Mouse (Mus musculus): ENCODE data around the gene Lrp1. TPM values are rescaled to one million over a fixed set of nuclear protein-coding genes. Genes with fewer than 3 reads are reported as not detected.

The Lrp1 gene
- total and polyA plus RNA-seq, 3 experiments: 0.39 to 0.42 TPM; not detected in 1

- peaks cover 22% of the 10 kb centered on the region for H3K79me2 ChIP-seq (ENCODE audit: control insufficient read depth, insufficient read depth, low read length, poor library complexity)
- no peak overlapping the region for H3K4me3 ChIP-seq (ENCODE audit: control insufficient read depth in 1 of 2, insufficient read depth in 1 of 2, low read depth in 2 of 2, low read length in 2 of 2)
- peak overlapping the region; percentile 30 for H3K27ac ChIP-seq (ENCODE audit: control insufficient read depth, low read depth, low read length)
- H3K27me3 ChIP-seq (ENCODE audit: control insufficient read depth in 1 of 2, insufficient read depth in 2 of 2, low read length in 2 of 2): no peaks in the 10 kb centered on the region
- H3K9me3 ChIP-seq (replicated peaks; ENCODE audit: insufficient read depth, low read length): no peaks in the 10 kb centered on the region
- peaks cover 0 to 25% of the 10 kb centered on the region in 2 experiments; a peak in 2 of 4 replicates for H3K36me3 ChIP-seq (ENCODE audit: control insufficient read depth in 1 of 2, insufficient read depth in 2 of 2, low read length in 2 of 2)
- DNase-seq (ENCODE audit: low read depth, low spot score): peak; percentile 85
- TF ChIP-seq UBTF (IDR thresholded peaks at IDR 0.05; ENCODE audit: borderline replicate concordance, insufficient read depth, low read depth, low read length) (no peak), MEF2A (IDR thresholded peaks at IDR 0.05; ENCODE audit: extremely low read depth, insufficient replicate concordance, low read depth, low read length, poor library complexity, severe bottlenecking) (no peak), POLR2A (IDR thresholded peaks at IDR 0.05; ENCODE audit: control insufficient read depth in 1 of 2, insufficient read depth in 1 of 2, low read depth in 1 of 2, low read length in 2 of 2, poor library complexity in 1 of 2) (no peak; a peak in 1 of 4 replicates), MXI1 (IDR thresholded peaks at IDR 0.05; ENCODE audit: low read depth, low read length) (0 out of 2 replicates have a peak, but pooled peaks have one; percentile 16), MAZ (IDR thresholded peaks at IDR 0.05; ENCODE audit: low read depth, low read length) (0 out of 2 replicates have a peak, but pooled peaks have one; percentile 41), SIN3A (IDR thresholded peaks at IDR 0.05; ENCODE audit: low read length) (peak; percentile 46), RAD21 (IDR thresholded peaks at IDR 0.05; ENCODE audit: low read depth, low read length) (no peak)
- peaks cover 3 to 39% of the 10 kb centered on the region in 2 experiments; a peak in 3 of 4 replicates for H3K4me1 ChIP-seq (ENCODE audit: control insufficient read depth in 1 of 2, insufficient read depth in 2 of 2, low read length in 2 of 2)
- peak overlapping the region; percentile 44 for H3K9ac ChIP-seq (ENCODE audit: control insufficient read depth, low read depth, low read length, poor library complexity, severe bottlenecking)
These were observed 41.1 kb upstream of the Lrp1 start for GRCm38 (mm10) chr10:127661915-127662663.

GRCm38 (mm10) chr10:127661291-127661914 lies 40.5 kb upstream of the Lrp1 start:
- DNase-seq (ENCODE audit: low read depth, low spot score): no peak
- peak overlapping the region; percentile 24 for H3K9ac ChIP-seq (ENCODE audit: control insufficient read depth, low read depth, low read length, poor library complexity, severe bottlenecking)
- H3K9me3 ChIP-seq (replicated peaks; ENCODE audit: insufficient read depth, low read length): no peaks in the 10 kb centered on the region
- H3K27ac ChIP-seq (ENCODE audit: control insufficient read depth, low read depth, low read length): peak overlapping the region; percentile 21; the same call in 1 of the 2 replicates
- peaks cover 22% of the 10 kb centered on the region for H3K79me2 ChIP-seq (ENCODE audit: control insufficient read depth, insufficient read depth, low read length, poor library complexity)
- no peak for TF ChIP-seq MYC (IDR thresholded peaks at IDR 0.05; ENCODE audit: low read depth, low read length)
- no peak for TF ChIP-seq MAZ (IDR thresholded peaks at IDR 0.05; ENCODE audit: low read depth, low read length)
- no peak for TF ChIP-seq POLR2AphosphoS5 (IDR thresholded peaks at IDR 0.05; ENCODE audit: borderline replicate concordance, low read depth, low read length)
- no peak for TF ChIP-seq MEF2A (IDR thresholded peaks at IDR 0.05; ENCODE audit: extremely low read depth, insufficient replicate concordance, low read depth, low read length, poor library complexity, severe bottlenecking)
- TF ChIP-seq GABPA (IDR thresholded peaks at IDR 0.05; ENCODE audit: low read depth, low read length): no peak
- no peak for TF ChIP-seq CHD1 (IDR thresholded peaks at IDR 0.05; ENCODE audit: low read depth, low read length)
- TF ChIP-seq POLR2A (IDR thresholded peaks at IDR 0.05; ENCODE audit: control insufficient read depth in 1 of 2, insufficient read depth in 1 of 2, low read depth in 1 of 2, low read length in 2 of 2, poor library complexity in 1 of 2): no peak
- no peak for TF ChIP-seq CTCF (IDR thresholded peaks at IDR 0.05 in 2 of 3, conservative IDR thresholded peaks at IDR 0.05 in 1 of 3; ENCODE audit: control insufficient read depth in 1 of 3, insufficient read depth in 1 of 3, low read depth in 2 of 3, low read length in 3 of 3, poor library complexity in 1 of 3, severe bottlenecking in 1 of 3)
- TF ChIP-seq USF2 (IDR thresholded peaks at IDR 0.05; ENCODE audit: borderline replicate concordance in 1 of 2, insufficient read depth in 1 of 2, low read depth in 1 of 2, low read length in 2 of 2): no peak
- TF ChIP-seq KAT2A (conservative IDR thresholded peaks at IDR 0.05; ENCODE audit: low read depth, low read length): no peak
- TF ChIP-seq MYB (IDR thresholded peaks at IDR 0.05; ENCODE audit: low read depth, low read length): no peak
- TF ChIP-seq ZKSCAN1 (IDR thresholded peaks at IDR 0.05; ENCODE audit: low read depth, low read length): no peak
- no peak for TF ChIP-seq SMC3 (IDR thresholded peaks at IDR 0.05; ENCODE audit: low read depth, low read length)
- no peak for TF ChIP-seq BHLHE40 (IDR thresholded peaks at IDR 0.05; ENCODE audit: borderline replicate concordance, low read depth, low read length)
- TF ChIP-seq ZNF384 (IDR thresholded peaks at IDR 0.05; ENCODE audit: low read depth, low read length): no peak
- no peak for TF ChIP-seq HCFC1 (IDR thresholded peaks at IDR 0.05; ENCODE audit: low read depth, low read length)
- no peak for TF ChIP-seq TAL1 (IDR thresholded peaks at IDR 0.05; ENCODE audit: low read length)
- TF ChIP-seq GATA1 (IDR thresholded peaks at IDR 0.05; ENCODE audit: low read depth, low read length): no peak
- no peak for TF ChIP-seq EP300 (IDR thresholded peaks at IDR 0.05; ENCODE audit: low read depth in 1 of 2, low read length in 2 of 2)
- TF ChIP-seq MAFK (IDR thresholded peaks at IDR 0.05; ENCODE audit: borderline replicate concordance, low read depth, low read length): no peak
- H3K4me3 ChIP-seq (ENCODE audit: control insufficient read depth in 1 of 2, insufficient read depth in 1 of 2, low read depth in 2 of 2, low read length in 2 of 2): no peak overlapping the region
- H3K4me1 ChIP-seq (ENCODE audit: control insufficient read depth in 1 of 2, insufficient read depth in 2 of 2, low read length in 2 of 2): peaks cover 3 to 39% of the 10 kb centered on the region in 2 experiments; a peak in 3 of 4 replicates
- no peaks in the 10 kb centered on the region for H3K27me3 ChIP-seq (ENCODE audit: control insufficient read depth in 1 of 2, insufficient read depth in 2 of 2, low read length in 2 of 2)
- peaks cover 0 to 25% of the 10 kb centered on the region in 2 experiments; a peak in 2 of 4 replicates for H3K36me3 ChIP-seq (ENCODE audit: control insufficient read depth in 1 of 2, insufficient read depth in 2 of 2, low read length in 2 of 2)

Data from MEL (cell line).